Mouse (Mus musculus) kidney, embryonic 14.5 days (tissue): ENCODE data around the gene Mb. TPM values are rescaled to one million over a fixed set of nuclear protein-coding genes. Genes with fewer than 3 reads are reported as not detected.

ENCODE experiments used
- ATAC-seq: fragments of 200-750 bp; cut with Nextera tagmentation; 2 replicates; pipeline ENCODE4 v1.8.0; 2017; ENCODE audit warnings: moderate number of reproducible peaks, mild to moderate bottlenecking, moderate TSS enrichment, moderate library complexity; ENCODE audit not compliant: low FRiP score, low TSS enrichment
- H3K27ac ChIP-seq: fragments of 300-500 bp; sonication (generic); 2 replicates; pipeline ENCODE4 v1.5.1; 2014; ENCODE audit warnings: low read depth, mild to moderate bottlenecking, low read length, moderate library complexity, mixed read lengths
- H3K27me3 ChIP-seq: fragments of 300-500 bp; sonication (generic); 2 replicates; pipeline ENCODE4 v1.6.1; 2014; ENCODE audit warnings: mild to moderate bottlenecking, low read length; ENCODE audit not compliant: control insufficient read depth, insufficient read depth
- H3K36me3 ChIP-seq: fragments of 300-500 bp; sonication (generic); 2 replicates; pipeline ENCODE4 v1.6.1; 2014; ENCODE audit warnings: low read length, mixed read lengths; ENCODE audit not compliant: control insufficient read depth, insufficient read depth
- H3K4me1 ChIP-seq: fragments of 300-500 bp; sonication (generic); 2 replicates; pipeline ENCODE4 v1.6.1; 2014; ENCODE audit warnings: low read length, mixed read lengths; ENCODE audit not compliant: control insufficient read depth, insufficient read depth
- H3K4me2 ChIP-seq: fragments of 300-500 bp; sonication (generic); replicated peaks from 2 replicates; pipeline ENCODE4 v1.6.1; 2014; ENCODE audit warnings: low read depth, mild to moderate bottlenecking, low read length
- H3K4me3 ChIP-seq: fragments of 300-500 bp; sonication (generic); 2 replicates; pipeline ENCODE4 v1.5.1; 2014; ENCODE audit warnings: mild to moderate bottlenecking, low read length
- H3K9ac ChIP-seq: fragments of 300-500 bp; sonication (generic); 2 replicates; pipeline ENCODE4 v1.6.1; 2014; ENCODE audit warnings: low read depth, mild to moderate bottlenecking, low read length, moderate library complexity
- H3K9me3 ChIP-seq: fragments of 300-500 bp; sonication (generic); 2 replicates; pipeline ENCODE4 v1.6.1; 2016; ENCODE audit warnings: low read length; ENCODE audit not compliant: control insufficient read depth
- WGBS: fragments of 180-500 bp; shearing (Covaris S2); extraction: QIAGEN DNeasy Blood & Tissue Kit; methylation state at CpG from one replicate; pipeline ENCODE4 v1.1.7; 2014; 5-methylcytosine and 5-hydroxymethylcytosine counted together
- polyA plus RNA-seq: library from polyadenylated mRNA; unstranded; fragments of >200 nt; fragmentation: Nextera tagmentation; extraction: Ambion mirVana; gene quantifications from 2 replicates; pipeline ENCODE4 v1.2.1, GENCODE M21; 2014

Mb gene
- polyA plus RNA-seq, 1 experiment from 2014 or later: 0.60 TPM

GRCm38 (mm10) chr15:77039211-77039700 lies 11.2 kb downstream of the Mb start:
- no peaks in the 10 kb centered on the region for H3K9me3 ChIP-seq
- no peak overlapping the region for H3K27ac ChIP-seq
- 62% methylated on average over 8 of the region's 9 CpGs for WGBS
- ATAC-seq: no peak
- no peaks in the 10 kb centered on the region for H3K27me3 ChIP-seq
- no peaks in the 10 kb centered on the region for H3K36me3 ChIP-seq
- no peak overlapping the region for H3K9ac ChIP-seq
- H3K4me2 ChIP-seq: no peak overlapping the region
- H3K4me3 ChIP-seq: no peak overlapping the region
- H3K4me1 ChIP-seq: peaks cover 31% of the 10 kb centered on the region

DNA sequence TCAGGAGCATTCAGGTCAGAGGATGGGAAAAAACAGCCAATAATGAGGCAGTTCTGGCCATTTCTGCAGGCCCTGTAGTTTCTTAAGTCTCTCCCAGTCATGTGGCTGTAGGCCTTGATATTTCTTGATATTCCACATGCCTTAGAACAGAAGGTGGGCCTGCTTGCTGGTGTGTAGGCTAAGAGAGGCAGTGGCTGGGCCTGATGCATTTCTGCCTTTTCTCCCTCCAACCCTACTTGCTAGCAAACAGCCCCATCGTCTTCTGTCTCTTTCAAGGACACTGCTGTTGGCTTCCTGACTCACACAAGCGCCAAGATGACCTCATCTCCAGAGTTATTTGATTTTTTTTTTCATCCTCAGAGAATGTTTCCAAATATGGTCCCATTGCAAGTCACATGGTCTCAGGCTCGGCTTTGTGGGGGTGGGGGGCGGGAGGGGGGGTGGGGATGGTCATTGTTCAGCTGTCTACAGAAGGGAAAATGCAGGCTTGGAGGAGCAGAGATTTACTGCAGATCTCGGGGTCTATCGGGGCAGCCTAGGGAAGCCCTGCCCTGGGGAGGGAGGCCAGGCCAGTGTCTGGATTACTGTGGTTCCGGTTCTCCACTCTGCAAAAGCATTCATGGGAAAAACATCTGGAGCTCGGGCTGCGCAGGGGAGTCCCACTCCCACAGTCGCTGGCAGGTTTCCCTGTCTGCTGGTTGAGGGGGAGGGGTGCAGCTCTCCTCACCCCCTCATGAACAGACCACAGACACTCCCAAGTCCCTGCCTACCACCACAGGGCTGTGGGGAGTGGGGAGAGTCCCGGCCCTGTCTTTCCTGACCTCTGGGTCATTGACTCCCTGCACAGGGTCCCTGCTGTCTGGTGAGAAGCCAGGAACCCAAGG lies 12.9 kb downstream of the Mb start:
- 12% methylated on average over 11 of the region's 11 CpGs for WGBS
- Histone ChIP-seq H3K9ac (peak overlapping the region; percentile 24; the same call in 1 of the 2 replicates), H3K4me3 (no peak overlapping the region)

GRCm38 (mm10) chr15:77036989-77037277 lies 13.5 kb downstream of the Mb start:
- Histone ChIP-seq H3K4me3 (no peak overlapping the region), H3K36me3 (no peaks in the 10 kb centered on the region), H3K9me3 (no peaks in the 10 kb centered on the region), H3K9ac (peak overlapping the region; percentile 34; the same call in 1 of the 2 replicates), H3K27me3 (no peaks in the 10 kb centered on the region), H3K4me1 (peaks cover 31% of the 10 kb centered on the region), H3K27ac (peak overlapping the region; percentile 99), H3K4me2 (peak overlapping the region; percentile 21; the same call in 1 of the 2 replicates)
- WGBS: 12% methylated on average over 2 of the region's 2 CpGs
- ATAC-seq: peak; percentile 28

More for the DNA sequence above, 12.9 kb downstream of the Mb start:
- ATAC-seq: peak; percentile 86
- H3K9me3 ChIP-seq: no peaks in the 10 kb centered on the region
- H3K27me3 ChIP-seq: no peaks in the 10 kb centered on the region
- H3K4me2 ChIP-seq: peak overlapping the region; percentile 21; the same call in 1 of the 2 replicates
- H3K36me3 ChIP-seq: no peaks in the 10 kb centered on the region
- H3K4me1 ChIP-seq: peaks cover 31% of the 10 kb centered on the region
- peak overlapping the region; percentile 99 for H3K27ac ChIP-seq

- Histone ChIP-seq H3K9me3 (no peaks in the 10 kb centered on the region), H3K27me3 (no peaks in the 10 kb centered on the region), H3K4me2 (no peak overlapping the region), H3K9ac (peak overlapping the region; percentile 34; the same call in 1 of the 2 replicates), H3K27ac (peak overlapping the region; percentile 99), H3K36me3 (no peaks in the 10 kb centered on the region), H3K4me1 (peaks cover 31% of the 10 kb centered on the region), H3K4me3 (no peak overlapping the region)
- peak; percentile 72 for ATAC-seq
- WGBS: 37% methylated on average over 11 of the region's 11 CpGs
Measured at GRCm38 (mm10) chr15:77036320-77036988, 14.0 kb downstream of the Mb start.

- peak overlapping the region; percentile 34; the same call in 1 of the 2 replicates for H3K9ac ChIP-seq
- WGBS: 59% methylated on average over 3 of the region's 3 CpGs
- H3K4me1 ChIP-seq: peaks cover 31% of the 10 kb centered on the region
- H3K4me3 ChIP-seq: no peak overlapping the region
- H3K36me3 ChIP-seq: no peaks in the 10 kb centered on the region
- no peaks in the 10 kb centered on the region for H3K9me3 ChIP-seq
- no peak overlapping the region for H3K4me2 ChIP-seq
- peak overlapping the region; percentile 99 for H3K27ac ChIP-seq
- H3K27me3 ChIP-seq: no peaks in the 10 kb centered on the region
- ATAC-seq: no peak
Measured at GRCm38 (mm10) chr15:77035643-77036042, 14.8 kb downstream of the Mb start.

DNA sequence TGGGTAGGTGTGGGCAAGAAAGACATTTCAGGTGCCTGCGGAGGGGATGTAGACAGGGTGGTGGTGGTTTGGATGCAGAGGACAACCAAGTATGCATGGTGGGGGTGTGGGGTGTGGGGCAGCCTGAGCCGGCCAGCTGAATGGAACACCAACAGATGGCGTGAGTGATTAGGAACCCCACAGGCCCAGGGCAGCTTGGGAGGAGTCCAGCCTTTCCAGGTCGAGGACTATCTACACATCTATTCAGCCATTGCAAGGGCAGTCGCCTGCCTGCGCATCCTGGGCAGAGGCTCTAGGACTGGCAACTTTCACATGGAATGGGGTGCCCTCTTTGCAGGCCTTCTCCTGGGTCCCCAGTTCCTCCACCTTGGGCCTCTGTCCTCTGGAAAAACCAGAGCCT lies 15.9 kb downstream of the Mb start:
- H3K4me3 ChIP-seq: no peak overlapping the region
- H3K36me3 ChIP-seq: no peaks in the 10 kb centered on the region
- WGBS: 75% methylated on average over 6 of the region's 6 CpGs
- peaks cover 31% of the 10 kb centered on the region for H3K4me1 ChIP-seq
- H3K27me3 ChIP-seq: no peaks in the 10 kb centered on the region
- H3K4me2 ChIP-seq: no peak overlapping the region
- ATAC-seq: no peak
- H3K9me3 ChIP-seq: no peaks in the 10 kb centered on the region
- H3K9ac ChIP-seq: no peak overlapping the region
- no peak overlapping the region for H3K27ac ChIP-seq

- H3K27ac ChIP-seq: no peak overlapping the region
- H3K4me3 ChIP-seq: no peak overlapping the region
- 51% methylated on average over 3 of the region's 3 CpGs for WGBS
- H3K9ac ChIP-seq: no peak overlapping the region
- ATAC-seq: no peak
- H3K9me3 ChIP-seq: no peaks in the 10 kb centered on the region
- H3K4me1 ChIP-seq: peaks cover 8% of the 10 kb centered on the region
- no peaks in the 10 kb centered on the region for H3K27me3 ChIP-seq
- H3K36me3 ChIP-seq: no peaks in the 10 kb centered on the region
- no peak overlapping the region for H3K4me2 ChIP-seq
Measured at GRCm38 (mm10) chr15:77031271-77031670, 19.2 kb downstream of the Mb start.

DNA sequence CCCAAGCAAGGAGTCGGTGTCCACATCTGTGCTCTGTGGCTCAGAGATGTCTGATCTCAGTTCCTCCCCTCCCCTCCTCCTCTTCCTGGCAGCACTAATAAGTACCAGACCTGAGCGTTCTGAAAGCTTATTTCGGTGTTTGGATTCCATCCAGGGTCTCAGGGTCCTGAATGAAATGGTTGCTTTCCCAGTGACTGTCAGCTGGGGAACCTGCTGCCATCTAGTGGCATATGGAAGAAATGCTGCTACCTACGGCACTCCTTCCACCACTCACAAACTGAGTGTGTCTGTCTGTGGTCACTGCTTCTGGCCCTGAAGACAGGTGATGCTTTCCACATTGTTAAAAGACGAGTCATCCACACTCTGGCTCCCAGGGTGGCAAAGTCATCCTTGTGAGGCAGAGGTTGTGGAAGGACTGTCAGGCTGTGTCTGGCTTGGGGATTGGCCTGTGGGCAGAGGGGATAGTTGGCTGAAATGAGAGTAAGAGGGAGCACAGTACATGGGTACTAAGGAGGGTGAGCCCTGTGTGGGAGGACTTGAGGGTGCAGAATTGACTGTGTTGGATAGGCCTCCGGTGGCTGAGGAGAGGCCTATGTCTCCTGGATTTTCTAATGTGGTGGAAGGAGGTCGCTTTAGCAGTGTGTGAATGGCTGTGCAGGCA lies 21.0 kb downstream of the Mb start:
- H3K4me3 ChIP-seq: no peak overlapping the region
- no peaks in the 10 kb centered on the region for H3K4me1 ChIP-seq
- H3K9ac ChIP-seq: no peak overlapping the region
- no peaks in the 10 kb centered on the region for H3K27me3 ChIP-seq
- no peak overlapping the region for H3K27ac ChIP-seq
- ATAC-seq: peak; percentile 63
- no peaks in the 10 kb centered on the region for H3K9me3 ChIP-seq
- H3K4me2 ChIP-seq: no peak overlapping the region
- no peaks in the 10 kb centered on the region for H3K36me3 ChIP-seq
- 24% methylated on average over 7 of the region's 7 CpGs for WGBS
